Mouse (Mus musculus) brown adipose tissue, adult 24 weeks (tissue): Measurements from ENCODE around the gene Kcnc3. TPM values are rescaled to one million over a fixed set of nuclear protein-coding genes. Genes with fewer than 3 reads are reported as not detected.

ENCODE experiments used
- H3K27ac ChIP-seq: fragments of 200-500 bp; replicated peaks from 2 replicates; pipeline ENCODE4 v1.5.1; 2012; ENCODE audit warnings: low read depth, mild to moderate bottlenecking, low read length
- H3K4me1 ChIP-seq: fragments of 200-500 bp; 2 replicates; pipeline ENCODE4 v1.6.1; 2012; ENCODE audit warnings: low read length, mixed read lengths; ENCODE audit not compliant: control insufficient read depth, insufficient read depth, insufficient read length
- H3K4me3 ChIP-seq: fragments of 200-500 bp; 2 replicates; pipeline ENCODE4 v1.5.1; 2012; ENCODE audit warnings: low read depth, mild to moderate bottlenecking, low read length, moderate library complexity; ENCODE audit not compliant: insufficient read depth
- polyA plus RNA-seq: library from polyadenylated mRNA; stranded (reverse); fragments of >200 nt; gene quantifications from 2 replicates; pipeline ENCODE4 v1.2.4, GENCODE M21; 2012; ENCODE audit not compliant: missing spikeins, insufficient read depth, insufficient read length

Gene Kcnc3
- polyA plus RNA-seq, 1 experiment, result 0.83 TPM

GRCm38 (mm10) chr7:44557629-44558028 lies 32.8 kb upstream of the Kcnc3 start:
- H3K4me3 ChIP-seq, result no peak overlapping the region

GRCm38 (mm10) chr7:44560435-44561400 lies 29.7 kb upstream of the Kcnc3 start:
- no peak overlapping the region for H3K4me3 ChIP-seq
- no peaks in the 10 kb centered on the region for H3K4me1 ChIP-seq
- H3K27ac ChIP-seq, result no peak overlapping the region

More at GRCm38 (mm10) chr7:44557629-44558028, 32.8 kb upstream of the Kcnc3 start:
- no peak overlapping the region for H3K27ac ChIP-seq
- 0 out of 2 replicates have a peak, but pooled peaks cover 3% of the 10 kb centered on the region for H3K4me1 ChIP-seq

- Histone ChIP-seq H3K4me3 (no peak overlapping the region), H3K27ac (no peak overlapping the region), H3K4me1 (no peaks in the 10 kb centered on the region)
These were observed 27.2 kb upstream of the Kcnc3 start for GRCm38 (mm10) chr7:44563284-44563683.

- H3K4me3 ChIP-seq, result no peak overlapping the region
- H3K4me1 ChIP-seq, result no peaks in the 10 kb centered on the region
- H3K27ac ChIP-seq, result no peak overlapping the region
These were observed 26.0 kb upstream of the Kcnc3 start for GRCm38 (mm10) chr7:44564486-44564885.

- no peaks in the 10 kb centered on the region for H3K4me1 ChIP-seq
These were observed 25.1 kb upstream of the Kcnc3 start for GRCm38 (mm10) chr7:44565414-44565813.

GRCm38 (mm10) chr7:44568803-44569202 lies 21.7 kb upstream of the Kcnc3 start:
- Histone ChIP-seq H3K4me3 (no peak overlapping the region), H3K27ac (no peak overlapping the region)

More at GRCm38 (mm10) chr7:44565414-44565813, 25.1 kb upstream of the Kcnc3 start:
- Histone ChIP-seq H3K27ac (no peak overlapping the region), H3K4me3 (no peak overlapping the region)

GRCm38 (mm10) chr7:44570989-44571388 lies 19.5 kb upstream of the Kcnc3 start:
- H3K27ac ChIP-seq, result no peak overlapping the region
- no peaks in the 10 kb centered on the region for H3K4me1 ChIP-seq
- no peak overlapping the region for H3K4me3 ChIP-seq

More at GRCm38 (mm10) chr7:44568803-44569202, 21.7 kb upstream of the Kcnc3 start:
- H3K4me1 ChIP-seq, result no peaks in the 10 kb centered on the region

- H3K4me1 ChIP-seq, result no peaks in the 10 kb centered on the region
- no peak overlapping the region for H3K27ac ChIP-seq
- H3K4me3 ChIP-seq, result no peak overlapping the region
These were observed 18.7 kb upstream of the Kcnc3 start for GRCm38 (mm10) chr7:44571811-44572210.

GRCm38 (mm10) chr7:44572213-44572701 lies 18.2 kb upstream of the Kcnc3 start, which contains the start of gene Napsa:
TSS of gene Napsa (plus strand) at chr7:44572380.
- Histone ChIP-seq H3K4me1 (no peaks in the 10 kb centered on the region), H3K4me3 (no peak within 1 kb of the TSS), H3K27ac (no peak within 1 kb of the TSS)

- no peak overlapping the region for H3K4me3 ChIP-seq
- no peak overlapping the region for H3K27ac ChIP-seq
- no peaks in the 10 kb centered on the region for H3K4me1 ChIP-seq
These were observed 17.4 kb upstream of the Kcnc3 start for GRCm38 (mm10) chr7:44572956-44573484.

GRCm38 (mm10) chr7:44576333-44576844 lies 14.1 kb upstream of the Kcnc3 start:
- Histone ChIP-seq H3K4me1 (no peaks in the 10 kb centered on the region), H3K27ac (no peak overlapping the region)

GRCm38 (mm10) chr7:44581637-44582036 lies 8.8 kb upstream of the Kcnc3 start:
- Histone ChIP-seq H3K4me1 (no peaks in the 10 kb centered on the region), H3K27ac (no peak overlapping the region), H3K4me3 (no peak overlapping the region)

More at GRCm38 (mm10) chr7:44576333-44576844, 14.1 kb upstream of the Kcnc3 start:
- H3K4me3 ChIP-seq, result no peak overlapping the region

- Histone ChIP-seq H3K4me1 (no peaks in the 10 kb centered on the region; the same call in 1 of the 2 replicates), H3K27ac (no peak overlapping the region)
These were observed 7.8 kb upstream of the Kcnc3 start for GRCm38 (mm10) chr7:44582709-44583108.

GRCm38 (mm10) chr7:44583146-44583545 lies 7.3 kb upstream of the Kcnc3 start:
- Histone ChIP-seq H3K4me1 (no peaks in the 10 kb centered on the region; the same call in 1 of the 2 replicates), H3K27ac (no peak overlapping the region)

More at GRCm38 (mm10) chr7:44582709-44583108, 7.8 kb upstream of the Kcnc3 start:
- no peak overlapping the region for H3K4me3 ChIP-seq

GRCm38 (mm10) chr7:44584265-44584804 lies 6.1 kb upstream of the Kcnc3 start:
- Histone ChIP-seq H3K4me1 (no peaks in the 10 kb centered on the region; the same call in 1 of the 2 replicates), H3K27ac (no peak overlapping the region), H3K4me3 (no peak overlapping the region)

More at GRCm38 (mm10) chr7:44583146-44583545, 7.3 kb upstream of the Kcnc3 start:
- H3K4me3 ChIP-seq, result no peak overlapping the region
